Mouse (Mus musculus): ENCODE measurements around the gene Negr1.
A peak's percentile ranks its signal among the peaks of the same experiment; 100 is the strongest.

The Negr1 gene

DNA sequence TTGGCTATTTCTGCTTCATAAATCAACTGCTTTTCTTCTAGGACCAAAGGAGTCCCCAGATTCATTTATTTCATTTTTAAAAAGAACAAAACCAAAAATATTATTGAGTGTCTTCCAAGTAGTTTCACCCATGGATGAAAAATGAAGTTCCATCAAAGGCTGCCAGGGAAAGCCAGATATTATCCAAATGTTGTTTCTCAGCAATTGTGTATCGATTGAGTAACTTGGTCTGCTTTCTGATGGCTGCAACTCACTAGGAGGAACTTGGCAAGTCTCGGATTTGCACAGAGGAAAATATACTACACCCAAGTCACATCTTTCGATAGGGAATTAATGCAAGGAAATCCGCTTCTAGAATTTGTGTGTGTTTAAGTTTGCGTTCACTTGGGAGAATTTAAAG, 363.5 kb downstream of the Negr1 start:
- DNase-seq, result no peak

DNA sequence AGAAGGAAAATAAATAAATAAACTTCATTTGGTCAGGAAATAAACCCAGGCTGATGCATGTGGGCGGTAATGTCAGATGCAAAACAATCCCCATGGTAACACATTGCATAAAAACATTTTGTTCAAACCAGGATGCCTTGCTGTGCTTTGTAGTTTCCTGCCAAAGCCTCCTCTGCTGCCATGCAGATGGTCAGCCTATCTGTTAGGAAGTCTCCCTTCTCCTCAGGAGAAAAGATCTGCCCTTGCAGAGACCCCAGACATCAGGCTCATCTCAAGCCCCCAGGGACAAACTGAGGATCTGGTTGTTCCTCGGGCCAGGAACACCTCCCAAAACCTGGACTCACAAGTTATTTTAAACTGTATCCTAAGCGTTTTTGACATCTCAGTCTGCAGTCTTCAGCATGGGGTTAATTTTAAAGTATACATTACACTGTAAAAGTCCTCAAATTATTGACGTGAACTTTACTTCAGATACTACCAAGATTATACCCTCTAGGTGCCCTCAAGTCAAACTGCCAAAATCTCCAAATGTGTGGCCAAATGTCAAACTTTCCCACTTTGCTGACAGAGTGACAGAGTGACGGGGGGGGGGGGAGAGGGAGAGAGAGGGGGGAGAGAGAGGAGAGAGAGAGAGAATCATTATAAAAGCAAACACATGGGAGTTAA, 366.9 kb downstream of the Negr1 start:
- no peak for DNase-seq

DNA sequence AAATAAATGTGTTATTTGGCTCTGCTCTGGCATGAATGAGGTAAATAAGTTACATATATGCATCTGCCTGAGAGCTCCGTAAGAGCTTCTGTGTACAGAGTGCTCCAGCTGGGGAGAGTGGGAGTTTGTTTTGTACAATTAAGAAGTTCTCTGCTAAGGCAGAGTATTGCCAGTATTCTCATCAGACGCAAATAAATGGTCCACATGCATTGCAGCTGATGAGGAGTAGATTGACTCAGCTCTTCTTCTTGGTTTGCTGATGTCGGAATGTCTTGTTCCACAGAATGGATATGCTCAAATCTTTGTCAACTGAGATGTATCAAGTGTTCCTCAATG, 367.4 kb downstream of the Negr1 start:
- DNase-seq, result peak; percentile 57

DNA sequence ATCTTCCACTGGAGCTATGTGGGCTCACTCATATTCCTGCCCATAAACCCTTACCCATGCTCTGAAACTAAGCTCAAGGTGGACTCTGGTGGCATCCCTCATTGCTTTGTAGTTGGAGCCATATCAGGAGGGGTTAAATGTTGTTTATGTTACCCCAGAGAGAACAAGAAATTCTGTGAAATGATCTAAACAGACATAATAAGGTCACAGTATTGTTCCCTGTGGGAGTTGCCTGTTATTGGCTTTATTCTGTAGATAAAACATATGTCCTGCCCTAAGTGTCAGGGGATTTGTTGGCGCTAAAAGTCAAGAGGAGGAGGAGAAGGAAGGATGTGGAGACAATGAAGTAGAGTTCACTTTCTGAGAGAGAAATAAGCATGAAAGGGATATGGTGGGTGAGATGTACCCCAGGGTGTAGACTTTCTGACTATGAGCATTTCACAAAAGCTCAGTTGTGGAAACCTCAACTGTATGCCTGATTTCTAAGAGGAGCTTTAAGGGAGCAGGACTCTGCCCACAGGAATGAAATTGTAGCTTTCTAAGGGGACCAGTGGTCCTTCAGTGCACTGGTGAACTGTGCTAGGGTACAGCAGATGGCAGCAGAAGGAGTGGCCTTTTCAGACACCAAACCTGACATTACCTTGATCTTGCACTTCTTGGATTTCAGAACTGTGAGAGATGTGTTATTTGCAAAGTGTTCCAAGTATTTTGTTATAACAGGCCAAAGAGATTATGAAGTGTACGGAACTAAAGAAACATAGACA, 368.3 kb downstream of the Negr1 start:
- no peak for DNase-seq

DNA sequence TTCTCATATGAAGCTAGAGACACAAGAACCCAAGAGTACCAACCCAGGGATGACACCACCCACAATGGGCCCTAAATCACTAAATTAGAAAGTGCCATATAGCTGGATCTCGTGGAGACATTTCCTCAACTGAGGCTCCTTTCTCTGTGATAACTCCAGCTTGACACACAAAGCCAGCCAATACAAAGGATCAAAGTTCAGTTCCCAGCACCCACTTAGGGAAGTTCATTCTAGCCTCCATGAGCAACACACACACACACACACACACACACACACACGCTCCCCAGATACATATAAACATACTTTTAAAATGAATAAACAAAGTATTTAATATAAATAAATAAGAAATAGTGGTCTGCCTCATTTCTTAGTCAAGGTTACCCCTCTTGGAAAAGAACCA, 369.4 kb downstream of the Negr1 start:
- no peak for DNase-seq

DNA sequence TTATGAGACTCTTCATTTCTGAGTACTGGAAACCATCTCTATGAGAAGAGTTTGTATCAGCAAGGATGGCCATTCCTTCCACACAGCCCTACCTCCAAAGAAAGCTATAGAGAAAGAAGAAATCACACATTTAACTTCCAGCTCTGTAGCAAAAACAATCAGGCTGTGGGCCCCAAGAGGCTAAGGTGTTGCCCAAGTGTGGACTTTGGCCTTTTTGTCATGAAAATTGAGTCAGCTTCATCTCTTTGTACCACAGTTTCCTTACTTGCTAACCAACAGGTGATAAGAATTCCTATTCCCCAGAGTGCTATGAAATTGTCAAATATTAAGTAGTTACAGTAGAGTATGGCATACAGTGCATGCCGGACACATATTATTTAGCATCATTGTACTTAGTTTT, 369.9 kb downstream of the Negr1 start:
- no peak for DNase-seq

DNA sequence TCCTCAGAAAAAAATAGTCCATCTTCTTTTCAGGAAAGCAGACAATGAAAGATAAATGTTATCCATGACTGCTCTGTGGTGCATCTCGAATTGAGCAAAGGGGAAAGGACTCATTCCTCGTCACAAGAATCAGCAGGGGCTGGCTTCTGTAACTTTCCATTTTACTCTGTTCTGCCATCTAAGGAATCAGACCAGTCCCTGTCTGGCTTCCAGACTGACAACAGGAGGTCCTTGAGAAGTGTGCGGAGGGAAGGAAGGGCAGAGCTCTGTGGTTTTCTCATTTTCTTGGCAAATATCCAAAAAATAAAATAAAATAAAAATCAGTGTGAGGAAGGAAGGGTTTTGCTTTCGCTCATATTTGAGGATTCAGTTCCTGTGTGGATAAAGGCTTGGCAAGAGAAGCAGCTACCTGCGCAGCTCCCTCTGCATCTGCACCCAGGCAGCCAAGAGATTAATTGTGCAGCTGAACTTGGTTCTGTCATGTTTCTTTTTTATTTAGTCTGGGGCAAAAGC, 373.2 kb downstream of the Negr1 start:
- DNase-seq, result no peak

DNA sequence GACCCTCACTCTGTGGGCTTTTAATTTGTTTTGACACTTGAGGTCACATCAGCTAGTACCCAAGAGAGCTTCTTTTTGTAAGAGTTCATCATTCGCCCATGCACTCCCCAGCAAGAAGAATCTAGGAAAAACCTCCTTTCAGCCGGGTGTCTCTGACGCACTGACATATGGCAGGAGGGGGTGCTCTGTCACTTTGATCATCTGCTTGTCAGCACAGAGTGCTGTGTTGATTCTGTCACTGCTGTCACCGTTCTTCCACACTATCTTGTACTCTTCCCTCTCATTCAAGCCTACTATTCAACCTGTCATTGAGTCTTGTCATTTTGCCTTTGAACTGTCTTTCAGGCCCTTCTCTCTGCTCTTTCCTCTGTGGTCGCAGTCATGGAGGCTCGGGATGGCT, 385.8 kb downstream of the Negr1 start:
- DNase-seq, result peak; percentile 43

DNA sequence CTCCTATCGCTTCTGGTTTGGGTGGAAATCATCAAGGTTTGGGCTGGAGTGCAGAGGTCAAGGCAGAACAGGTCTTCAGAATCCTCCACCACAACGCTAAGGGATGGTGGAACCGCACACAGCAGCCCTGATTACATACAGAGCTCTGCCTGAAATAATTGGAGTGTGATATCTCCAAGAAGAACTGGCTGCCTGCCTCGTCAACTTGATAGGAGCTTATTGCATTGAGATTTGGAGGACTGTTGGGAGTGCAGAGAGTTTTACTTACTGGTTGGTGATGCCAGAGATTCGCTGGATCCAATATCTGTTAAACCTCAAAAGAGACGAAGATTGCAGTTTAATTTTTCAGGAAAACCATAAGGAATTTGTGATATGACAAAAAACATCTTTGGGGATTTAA, 391.4 kb downstream of the Negr1 start:
- no peak for DNase-seq

DNA sequence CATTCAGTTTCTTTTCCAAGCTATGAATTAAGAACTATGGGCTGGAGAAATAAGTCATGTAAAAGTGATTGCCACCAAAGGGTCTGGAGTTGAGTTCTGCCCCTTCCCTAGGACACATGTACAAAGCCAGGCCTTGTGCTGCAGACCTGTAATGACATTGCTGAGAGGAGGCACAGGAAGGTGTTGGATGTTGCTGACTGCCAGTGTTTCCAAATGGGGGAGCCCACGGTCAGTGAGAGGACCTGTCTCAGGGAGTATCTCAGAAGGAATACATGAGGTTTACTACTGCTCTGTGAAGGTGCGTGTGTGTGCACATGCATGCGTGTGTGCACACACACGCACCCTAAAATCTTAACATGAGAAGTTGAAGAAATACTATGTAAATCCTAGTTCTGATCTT, 393.5 kb downstream of the Negr1 start:
- no peak for DNase-seq

DNA sequence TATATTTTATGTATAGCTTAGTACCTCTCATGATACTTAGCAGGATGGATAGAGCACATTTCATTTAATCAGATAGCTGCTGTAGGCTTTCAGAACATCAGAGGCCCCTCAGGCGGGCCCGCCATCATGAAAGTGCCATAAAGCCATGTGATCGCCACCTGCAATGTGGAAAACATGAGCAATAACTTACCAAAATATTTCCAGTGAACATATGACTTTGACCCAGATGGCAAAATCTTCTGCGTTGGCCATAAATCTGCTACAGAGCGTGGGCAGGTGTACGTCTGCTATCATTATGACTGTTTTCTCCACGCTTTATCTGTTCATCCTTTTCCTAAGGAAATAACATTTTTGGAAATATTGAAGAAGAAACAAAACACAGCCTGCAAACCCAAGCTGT, 397.0 kb downstream of the Negr1 start:
- peak; percentile 59 for DNase-seq

DNA sequence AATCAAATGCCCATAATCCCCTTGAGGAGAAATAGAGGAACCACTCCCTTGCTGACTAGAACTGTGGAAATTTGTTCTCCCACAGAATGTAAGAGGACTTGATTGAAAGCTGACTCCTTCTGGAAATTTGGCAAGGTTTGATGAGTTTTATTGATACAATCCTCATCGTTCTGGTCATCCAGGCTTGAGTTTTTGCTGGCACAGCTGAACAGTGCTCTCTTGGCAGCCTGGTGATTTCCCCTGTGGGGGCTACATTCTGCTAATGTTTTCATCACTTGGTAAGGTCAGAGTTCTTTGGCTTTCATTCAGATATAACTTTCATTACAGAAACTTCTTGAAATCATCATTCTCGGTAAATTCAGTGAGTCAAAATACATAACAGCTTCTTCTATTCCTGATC, 407.2 kb downstream of the Negr1 start:
- no peak for DNase-seq

DNA sequence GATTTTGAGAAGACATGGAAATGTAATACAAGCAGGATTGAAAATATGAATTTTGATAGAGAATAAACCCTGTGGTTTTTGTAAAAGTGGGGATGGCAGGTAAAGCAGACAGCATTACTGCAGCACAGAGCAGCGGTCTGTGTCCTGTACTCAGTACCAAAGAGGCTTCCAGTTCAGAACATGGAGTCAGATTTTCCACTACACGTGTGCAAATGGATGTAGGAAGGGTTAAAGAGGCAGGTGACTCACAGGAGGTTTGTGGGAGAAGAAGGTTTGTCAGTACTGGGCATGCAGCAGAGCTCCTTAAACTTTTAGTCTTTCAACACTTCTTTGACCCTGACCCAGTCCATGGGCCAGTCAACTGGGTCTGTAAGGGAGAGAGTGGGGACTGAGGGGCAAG, 409.5 kb downstream of the Negr1 start:
- no peak for DNase-seq

DNA sequence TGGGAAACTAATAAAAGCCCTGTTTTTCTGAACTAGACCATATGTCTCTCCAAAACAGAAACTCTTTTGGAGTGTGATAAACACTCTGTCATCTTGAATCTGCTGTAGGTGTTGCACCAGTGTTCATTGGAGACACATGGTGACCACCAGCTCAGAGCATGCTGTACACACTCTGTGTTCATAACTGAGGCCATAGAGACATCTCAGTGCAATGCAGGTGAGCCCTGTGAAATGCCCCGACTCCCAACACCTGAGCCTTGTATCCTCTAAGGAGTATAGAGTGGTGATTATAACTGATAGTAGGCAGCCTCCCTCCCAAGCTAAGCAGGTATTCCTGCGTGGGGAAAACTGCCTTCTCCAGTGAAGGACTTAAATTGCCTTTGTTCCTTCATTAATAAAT, 415.2 kb downstream of the Negr1 start:
- DNase-seq, result no peak

DNA sequence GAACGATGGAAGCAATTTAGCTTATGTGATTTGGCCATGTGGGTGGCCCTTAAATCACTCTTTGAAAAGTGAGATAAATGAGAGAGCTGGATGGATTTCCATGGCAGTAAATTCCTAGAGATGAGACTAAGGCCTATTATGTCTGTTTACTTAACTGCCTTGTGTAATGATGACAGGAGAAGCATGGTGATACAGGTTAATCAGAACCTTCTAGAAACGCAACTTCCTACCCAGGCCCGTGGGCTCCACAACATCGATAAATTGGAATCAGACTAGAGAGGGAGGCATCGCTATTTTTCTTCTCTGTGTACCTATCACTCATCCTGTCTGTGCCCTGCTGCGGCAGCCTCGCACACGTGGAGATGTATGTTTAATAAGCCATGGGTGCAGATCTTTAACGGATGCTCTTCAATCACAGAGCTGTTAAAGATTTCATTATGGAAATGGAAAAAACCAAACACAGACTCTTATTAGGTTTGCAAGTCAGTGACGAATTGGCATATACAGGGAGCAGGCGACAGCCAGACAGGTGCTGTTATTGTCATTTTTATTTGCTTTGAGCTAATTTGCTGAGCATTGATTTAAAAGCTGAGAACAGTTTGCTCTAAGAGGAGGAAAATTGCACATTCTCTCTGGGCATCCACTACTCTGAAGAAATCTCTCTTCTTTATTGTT, 418.6 kb downstream of the Negr1 start:
- no peak for DNase-seq

DNA sequence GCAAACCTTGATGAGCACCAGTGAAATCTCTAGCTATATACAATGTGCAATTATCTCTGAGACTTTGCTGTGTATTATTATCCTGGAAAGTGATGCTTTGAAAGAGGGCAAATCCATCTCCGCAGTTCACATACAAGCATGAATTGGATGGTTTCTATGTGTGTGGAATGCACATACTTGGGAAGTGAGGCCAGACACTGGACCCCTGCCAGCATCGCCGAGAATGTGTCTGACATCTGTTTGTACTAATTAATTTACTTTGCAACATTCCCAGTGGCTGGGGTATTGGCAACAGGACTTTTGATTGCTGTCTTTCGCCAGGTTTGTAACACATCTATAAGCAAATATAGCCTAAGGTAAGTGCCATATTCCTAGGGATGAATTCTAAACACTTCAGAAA, 420.5 kb downstream of the Negr1 start:
- no peak for DNase-seq

DNA sequence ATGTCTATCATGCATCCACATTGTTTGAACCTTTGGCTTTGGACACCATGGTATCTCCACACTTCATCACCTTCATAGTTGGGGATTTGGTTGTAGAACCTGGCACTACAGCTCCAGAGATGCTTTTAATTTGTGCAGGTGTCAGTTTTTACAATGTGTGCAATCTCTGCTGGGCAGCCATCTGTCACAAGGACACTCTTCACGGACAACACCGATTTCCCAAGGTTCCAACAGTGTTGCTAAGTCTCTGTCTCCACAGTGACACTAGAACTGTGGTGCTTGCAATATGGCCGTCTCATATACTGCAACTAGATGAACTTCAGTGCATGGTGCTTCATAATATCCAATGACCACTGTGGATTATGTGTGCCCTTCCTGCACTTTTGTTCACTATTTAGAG, 425.5 kb downstream of the Negr1 start:
- no peak for DNase-seq

DNA sequence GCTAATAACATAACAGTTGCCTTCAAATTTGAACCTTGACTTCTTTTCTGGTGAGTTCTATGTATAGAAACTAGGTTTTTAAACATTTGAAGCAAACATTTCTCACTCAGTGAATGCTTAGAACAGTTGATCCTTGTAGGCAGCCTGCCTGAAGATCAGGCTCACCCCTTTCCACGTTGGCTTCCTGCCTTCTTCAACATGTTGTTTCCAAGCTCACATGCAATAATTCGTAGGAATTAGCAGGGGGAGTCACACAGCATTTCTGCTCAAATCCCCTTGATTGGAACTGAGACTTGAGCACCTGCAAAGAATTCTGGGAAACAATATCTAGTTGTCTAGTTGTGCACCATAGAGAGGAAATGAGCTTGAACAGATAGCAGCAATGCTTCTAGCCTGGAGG, 430.6 kb downstream of the Negr1 start:
- no peak for DNase-seq

DNA sequence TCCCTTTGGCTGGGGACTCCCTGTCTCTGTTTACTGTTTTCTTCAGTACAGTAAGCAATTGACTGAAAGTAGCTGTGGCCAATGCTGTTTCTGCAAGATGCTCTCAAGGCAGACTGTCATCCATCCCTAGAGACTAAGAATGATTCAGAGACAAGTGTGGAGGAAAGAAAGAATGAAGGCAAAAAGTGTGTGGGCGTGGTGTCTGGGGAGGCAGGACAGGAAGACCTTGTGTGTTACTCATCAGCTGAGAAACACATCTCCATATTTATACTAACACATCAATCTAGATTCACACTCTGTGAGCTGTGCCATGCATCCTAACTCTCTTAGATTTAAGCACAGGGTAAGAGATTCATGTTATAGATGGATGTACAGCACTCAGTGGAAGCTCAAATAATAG, 431.2 kb downstream of the Negr1 start:
- DNase-seq, result peak; percentile 70

DNA sequence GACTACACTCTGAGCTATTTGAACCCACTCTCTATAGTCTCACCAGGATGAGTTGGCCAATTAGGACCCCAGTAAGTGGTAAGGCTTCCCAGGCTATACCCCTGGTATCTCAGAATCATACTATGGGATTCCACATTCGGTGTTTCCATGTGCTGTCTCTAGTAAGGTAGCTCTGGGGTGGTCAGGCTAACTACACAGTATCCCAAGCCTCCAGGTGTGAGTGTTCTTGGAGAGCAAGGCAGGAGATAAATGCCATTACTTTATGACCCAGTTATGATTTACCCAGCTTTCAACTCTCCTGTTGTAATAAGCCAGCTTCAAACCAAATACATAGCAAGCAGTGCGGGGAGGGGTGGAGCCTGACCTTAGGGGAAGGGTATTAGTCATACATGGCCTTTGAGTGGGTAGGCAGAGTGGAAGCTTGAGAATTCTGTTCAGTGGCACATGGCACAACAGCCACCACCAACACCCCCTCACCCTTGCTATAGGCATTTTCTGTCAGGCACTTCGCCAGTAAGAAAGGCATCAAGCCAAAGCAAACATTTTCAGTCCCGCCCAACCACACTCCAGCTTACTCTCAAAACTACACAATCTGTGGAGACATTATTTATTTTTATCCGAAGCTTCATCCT, 437.7 kb downstream of the Negr1 start:
- peak; percentile 70 for DNase-seq

DNA sequence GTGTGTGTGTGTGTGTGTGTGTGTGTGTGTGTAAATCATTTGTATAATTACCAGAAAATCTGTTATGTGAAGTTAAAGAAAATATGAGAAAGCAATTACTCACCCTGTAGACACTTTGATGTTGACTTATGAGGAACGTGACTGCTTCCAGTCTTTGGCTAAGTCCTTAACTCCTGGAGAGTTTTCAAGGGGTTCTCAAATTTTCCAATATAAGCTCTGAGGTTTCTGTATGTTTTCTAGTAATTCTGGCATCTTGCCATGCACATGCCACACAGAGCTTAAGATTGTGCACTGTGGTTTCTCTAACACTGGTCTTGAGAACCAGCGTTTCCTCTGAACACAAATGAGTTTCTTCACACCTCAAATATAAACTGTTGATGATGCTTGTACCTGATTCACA, 460.0 kb downstream of the Negr1 start:
- DNase-seq, result no peak

DNA sequence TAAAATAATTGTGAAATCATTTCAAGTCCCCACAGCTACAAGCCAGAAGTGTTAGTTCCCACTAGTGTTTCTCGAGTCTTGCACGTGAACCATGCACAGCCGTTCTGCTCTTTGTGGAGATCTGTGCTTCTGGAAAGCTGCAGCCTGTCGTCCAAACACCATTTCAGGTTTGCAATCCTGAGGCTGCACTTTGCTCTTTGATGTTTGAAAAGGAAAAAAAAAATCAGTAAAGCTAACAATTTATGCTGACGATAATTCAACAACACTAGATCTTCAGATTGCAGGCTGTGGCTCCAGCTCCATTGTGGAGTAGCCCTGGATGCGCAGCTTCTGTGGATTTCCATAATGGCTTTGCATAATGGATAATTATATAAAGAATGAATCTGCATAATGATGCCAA, 463.0 kb downstream of the Negr1 start:
- DNase-seq, result no peak

DNA sequence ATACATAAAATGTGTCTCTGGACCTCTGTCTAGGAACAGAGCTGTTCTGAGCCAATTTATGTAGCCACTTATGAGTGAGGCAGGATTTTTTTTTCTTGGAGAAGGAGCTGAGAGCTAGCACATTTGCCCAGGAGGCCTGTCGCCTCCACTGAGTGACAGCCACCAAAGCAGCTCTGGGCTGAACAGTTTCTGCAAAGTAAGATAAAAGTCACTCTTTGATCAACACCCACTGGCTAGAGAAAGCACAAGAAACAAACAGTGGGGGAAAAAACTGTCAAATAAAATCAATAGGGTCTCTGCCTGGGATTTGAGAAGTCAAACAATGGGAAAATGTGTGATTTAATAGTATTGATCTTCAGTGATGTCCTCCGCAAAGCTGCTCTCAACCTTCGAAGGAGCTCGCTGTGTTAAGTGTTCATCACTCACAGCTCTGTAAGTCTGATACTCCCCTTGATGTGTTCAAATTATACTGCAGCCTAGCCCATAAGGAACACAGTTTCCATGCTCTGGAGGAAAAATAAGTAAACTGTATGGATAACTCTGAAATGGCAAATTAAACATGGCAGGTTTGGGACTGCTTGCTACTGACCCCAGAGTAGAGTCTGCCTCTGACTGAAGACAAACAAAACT, 470.0 kb downstream of the Negr1 start:
- DNase-seq, result no peak

All from right cerebral cortex, adult 18-20 months (tissue).